Mouse (Mus musculus) activated CD4-positive, CD25-positive, alpha-beta regulatory T cell, adult 9 weeks (primary cell): Measurements from ENCODE around the gene Ptrh1. TPM values are rescaled to one million over a fixed set of nuclear protein-coding genes. Genes with fewer than 3 reads are reported as not detected.

Source experiments
- polyA plus RNA-seq: library from polyadenylated mRNA; unstranded; fragments of 100-300 nt; shearing (Covaris generic); gene quantifications from one replicate; pipeline ENCODE4 v1.2.1, GENCODE M21; 2017

Ptrh1 gene
- polyA plus RNA-seq = 8.0 TPM

DNA sequence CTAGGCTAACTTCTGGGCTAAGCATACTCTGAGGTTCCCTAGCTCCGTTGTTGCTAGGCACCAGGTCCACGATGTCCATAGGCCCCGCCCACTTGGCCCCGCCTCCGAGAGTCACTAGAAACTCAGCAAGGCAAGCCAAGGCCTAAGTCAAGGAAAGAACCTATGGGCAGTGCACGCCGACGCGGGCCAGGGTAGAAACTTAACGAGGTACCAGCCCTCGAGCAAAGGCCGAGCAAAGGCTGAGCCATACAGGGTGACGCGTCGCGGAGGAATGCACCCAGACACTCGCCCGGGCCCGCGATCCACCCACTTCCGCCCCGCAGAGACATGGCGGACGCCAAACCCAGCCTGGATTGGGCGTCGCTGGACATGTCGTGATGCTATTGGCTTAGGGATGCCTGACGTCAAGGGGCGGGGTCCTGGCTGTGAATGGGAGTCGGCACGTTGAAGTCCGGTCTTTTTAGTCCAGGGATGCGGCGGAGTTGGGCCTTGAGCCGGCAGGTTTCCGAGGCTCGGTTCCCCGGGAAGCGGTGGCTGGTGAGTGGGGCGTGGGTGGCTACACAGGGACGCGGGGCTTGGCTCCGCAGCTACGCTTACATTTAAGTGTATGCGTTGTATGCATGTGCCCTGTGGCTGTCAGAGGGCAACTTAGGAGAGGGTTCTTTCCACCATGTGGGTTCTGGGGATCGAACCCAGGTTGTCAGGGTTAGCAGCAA lies at the start of gene Ptrh1, which contains the start of gene Ttc16:
Gene Ptrh1, plus strand, starts transcription at position 428 of the 716 bp plus-strand sequence.
Gene Ttc16, minus strand, starts transcription at position 275 of the 716 bp plus-strand sequence.

DNA sequence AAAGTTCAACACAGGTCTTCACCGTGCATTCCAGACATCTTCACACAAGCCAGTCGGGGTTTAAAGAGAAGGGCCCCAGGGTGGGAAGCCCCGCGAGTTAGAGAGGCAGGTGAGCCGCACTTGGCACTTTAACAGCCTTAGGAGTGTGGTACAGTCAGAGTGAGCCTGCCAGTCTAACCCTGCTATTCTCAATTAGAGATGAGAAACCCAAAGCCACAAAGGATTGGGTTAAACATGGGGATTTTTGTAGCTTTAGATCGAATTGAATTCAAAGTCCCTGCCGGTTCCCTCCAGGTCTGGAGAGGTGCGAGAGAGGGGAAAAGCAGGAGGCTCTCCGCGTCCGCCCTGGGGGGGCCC lies 34.7 kb upstream of the Ptrh1 start, which contains the start of gene 6330409D20Rik:
Gene 6330409D20Rik, minus strand, starts transcription at position 101 of the 357 bp plus-strand sequence.

DNA sequence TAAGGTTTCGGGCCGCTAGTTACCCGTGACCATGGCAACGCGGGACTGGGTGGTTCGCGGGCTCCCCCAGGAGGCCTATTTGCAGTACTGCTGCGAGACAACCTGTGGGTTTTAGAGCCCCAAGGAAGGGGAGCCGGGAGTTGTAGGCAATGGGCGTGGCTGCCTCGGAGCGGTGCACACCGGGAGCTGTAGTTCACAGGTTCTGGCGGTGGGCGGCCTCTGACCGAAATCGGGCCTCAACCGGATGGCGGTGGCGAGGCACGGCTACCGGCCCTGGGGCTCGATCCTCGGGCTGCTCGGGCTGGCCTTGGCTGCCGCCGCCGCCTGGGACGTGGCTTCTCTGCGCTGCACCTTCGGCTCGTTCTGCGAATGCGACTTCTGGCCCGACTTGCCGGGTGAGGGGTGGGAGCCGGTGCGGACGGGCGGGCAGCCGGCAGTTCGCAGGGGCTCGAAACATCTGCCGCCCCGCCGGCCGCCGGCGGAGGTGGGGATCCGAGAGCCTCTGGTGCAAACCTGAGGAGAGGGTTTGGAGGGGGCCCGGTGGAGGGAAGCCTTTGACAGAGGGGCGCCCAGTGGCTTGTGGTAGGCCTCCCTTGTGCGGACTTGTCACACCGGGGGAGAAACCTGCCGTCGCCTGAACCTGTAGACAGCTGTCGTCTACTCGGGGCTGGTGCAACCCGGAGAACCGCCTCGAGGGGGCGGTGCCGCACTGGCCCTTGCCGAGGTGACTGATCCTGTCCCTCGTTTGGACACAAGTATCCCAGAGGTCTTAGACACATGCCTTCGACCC lies 18.3 kb upstream of the Ptrh1 start, which contains the start of gene Tor2a:
Gene Tor2a, plus strand, starts transcription at position 179 of the 790 bp plus-strand sequence.

DNA sequence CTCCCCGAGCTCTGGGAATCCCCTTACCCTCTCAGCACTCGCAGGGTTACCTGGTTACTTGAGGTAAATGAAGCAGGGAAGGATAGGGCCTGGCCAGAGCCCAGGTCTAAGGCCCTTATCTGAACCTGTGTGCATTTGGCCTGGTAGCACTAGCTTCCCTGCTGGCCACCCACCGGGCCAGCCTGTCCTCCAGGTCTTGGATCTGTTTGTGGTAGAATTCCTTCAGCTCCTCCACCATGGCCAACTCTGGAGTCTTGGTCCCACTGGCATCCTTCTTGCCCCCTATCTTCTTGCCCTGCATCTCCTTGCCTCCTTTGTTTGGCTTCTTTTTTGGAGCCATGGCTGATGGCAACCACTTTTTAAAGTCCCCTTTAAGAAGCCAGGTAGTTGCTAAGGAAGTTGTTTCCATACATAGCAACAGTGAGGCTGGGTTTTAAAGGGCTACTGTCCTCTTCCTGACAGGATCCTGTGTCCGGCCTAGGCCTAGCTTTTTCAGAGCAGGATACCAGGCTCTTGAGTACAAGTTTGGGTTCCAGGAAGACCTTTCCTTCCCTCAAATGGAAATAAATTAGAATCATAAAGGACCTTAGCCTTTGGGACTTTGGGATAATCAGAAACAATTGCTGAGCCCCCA lies 8.6 kb downstream of the Ptrh1 start, which contains the start of gene Cfap157:
Gene Cfap157, minus strand, starts transcription at position 381 of the 634 bp plus-strand sequence.

Other genes with a start within 250 kb of the Ptrh1 start
- gene Fam102a, start 240.5 kb upstream of the Ptrh1 start, polyA plus RNA-seq = 59.5 TPM
- 142 TPM for gene Dpm2, start 204.9 kb upstream of the Ptrh1 start, polyA plus RNA-seq
- not detected for gene Pip5kl1, start 201.0 kb upstream of the Ptrh1 start, polyA plus RNA-seq
- not detected for gene 9430097D07Rik, start 200.1 kb upstream of the Ptrh1 start, polyA plus RNA-seq
- 47.0 TPM for gene St6galnac4, start 188.7 kb upstream of the Ptrh1 start, polyA plus RNA-seq
- 3.4 TPM for gene St6galnac6, start 176.1 kb upstream of the Ptrh1 start, polyA plus RNA-seq
- gene Ak1, start 154.0 kb upstream of the Ptrh1 start, polyA plus RNA-seq = not detected
- gene Eng, start 129.2 kb upstream of the Ptrh1 start, polyA plus RNA-seq = 0.23 TPM
- gene Fpgs, start 71.6 kb upstream of the Ptrh1 start, polyA plus RNA-seq = 15.6 TPM
- gene Cdk9, start 62.7 kb upstream of the Ptrh1 start, polyA plus RNA-seq = 35.7 TPM
- 139 TPM for gene Sh2d3c, start 54.7 kb upstream of the Ptrh1 start, polyA plus RNA-seq
- gene 6330409D20Rik, start 34.8 kb upstream of the Ptrh1 start, polyA plus RNA-seq = 0.66 TPM
- 69.2 TPM for gene Tor2a, start 18.6 kb upstream of the Ptrh1 start, polyA plus RNA-seq
- 2.0 TPM for gene Ttc16, start 153 bp upstream of the Ptrh1 start, polyA plus RNA-seq
- 0.68 TPM for gene Cfap157, start 8.6 kb downstream of the Ptrh1 start, polyA plus RNA-seq
- gene Stxbp1, start 71.5 kb downstream of the Ptrh1 start, polyA plus RNA-seq = 2.9 TPM
- gene Fam129b, start 100.3 kb downstream of the Ptrh1 start, polyA plus RNA-seq = 1.4 TPM
- 35.9 TPM for gene Rpl12, start 185.8 kb downstream of the Ptrh1 start, polyA plus RNA-seq
- 10.8 TPM for gene Lrsam1, start 185.8 kb downstream of the Ptrh1 start, polyA plus RNA-seq
- 6.9 TPM for gene Slc2a8, start 206.3 kb downstream of the Ptrh1 start, polyA plus RNA-seq